Mouse (Mus musculus) forebrain, embryonic 16.5 days (tissue): ENCODE data around the gene Tnfrsf18. TPM values are rescaled to one million over a fixed set of nuclear protein-coding genes. Genes with fewer than 3 reads are reported as not detected.

Experiments used
- ATAC-seq: fragments of 200-750 bp; cut with Nextera tagmentation; 2 replicates; pipeline ENCODE4 v1.8.0; 2017; ENCODE audit warnings: mild to moderate bottlenecking, moderate library complexity
- H3K27ac ChIP-seq: fragments of 300-500 bp; sonication (generic); 2 replicates; pipeline ENCODE4 v1.5.1; 2014; ENCODE audit warnings: low read length, control low read depth
- H3K27me3 ChIP-seq: fragments of 300-500 bp; sonication (generic); replicated peaks from 2 replicates; pipeline ENCODE4 v1.6.1; 2014; ENCODE audit warnings: low read length; ENCODE audit not compliant: control insufficient read depth, insufficient read depth
- H3K36me3 ChIP-seq: fragments of 300-500 bp; sonication (generic); 2 replicates; pipeline ENCODE4 v1.6.1; 2014; ENCODE audit not compliant: control insufficient read depth, insufficient read depth
- H3K4me1 ChIP-seq: fragments of 300-500 bp; sonication (generic); replicated peaks from 2 replicates; pipeline ENCODE4 v1.6.1; 2014; ENCODE audit warnings: low read length; ENCODE audit not compliant: control insufficient read depth, insufficient read depth
- H3K4me2 ChIP-seq: fragments of 300-500 bp; sonication (generic); 2 replicates; pipeline ENCODE4 v1.6.1; 2014; ENCODE audit warnings: mild to moderate bottlenecking, low read length, control low read depth
- H3K4me3 ChIP-seq: fragments of 300-500 bp; sonication (generic); replicated peaks from 2 replicates; pipeline ENCODE4 v1.5.1; 2014; ENCODE audit warnings: mild to moderate bottlenecking, low read length, control low read depth
- H3K9ac ChIP-seq: fragments of 300-500 bp; sonication (generic); replicated peaks from 2 replicates; pipeline ENCODE4 v1.6.1; 2014; ENCODE audit warnings: low read depth, low read length, control low read depth
- H3K9me3 ChIP-seq: fragments of 300-500 bp; sonication (generic); 2 replicates; pipeline ENCODE4 v1.6.1; 2016; ENCODE audit warnings: low read length; ENCODE audit not compliant: control insufficient read depth
- WGBS: fragments of 180-500 bp; shearing (Covaris S2); extraction: QIAGEN DNeasy Blood & Tissue Kit; methylation state at CpG from one replicate; pipeline ENCODE4 v1.1.7; 2014; 5-methylcytosine and 5-hydroxymethylcytosine counted together
- polyA plus RNA-seq: library from polyadenylated mRNA; unstranded; fragments of >200 nt; fragmentation: Nextera tagmentation; extraction: Ambion mirVana; gene quantifications from 2 replicates; pipeline ENCODE4 v1.2.1, GENCODE M21; 2015

The Tnfrsf18 gene
- polyA plus RNA-seq, 1 experiment from 2014 or later: 1.5 TPM

GRCm38 (mm10) chr4:156063861-156064509, 38.0 kb downstream of the Tnfrsf18 start:
- 5% methylated on average over 4 of the region's 4 CpGs for WGBS
- no peak for ATAC-seq
- H3K27ac ChIP-seq: no peak overlapping the region
- no peak overlapping the region for H3K4me3 ChIP-seq
- peaks cover 3% of the 10 kb centered on the region; the same call in 1 of the 2 replicates for H3K4me1 ChIP-seq
- no peak overlapping the region for H3K9ac ChIP-seq
- no peaks in the 10 kb centered on the region for H3K27me3 ChIP-seq
- H3K4me2 ChIP-seq: no peak overlapping the region
- H3K9me3 ChIP-seq: no peaks in the 10 kb centered on the region
- H3K36me3 ChIP-seq: no peaks in the 10 kb centered on the region

DNA sequence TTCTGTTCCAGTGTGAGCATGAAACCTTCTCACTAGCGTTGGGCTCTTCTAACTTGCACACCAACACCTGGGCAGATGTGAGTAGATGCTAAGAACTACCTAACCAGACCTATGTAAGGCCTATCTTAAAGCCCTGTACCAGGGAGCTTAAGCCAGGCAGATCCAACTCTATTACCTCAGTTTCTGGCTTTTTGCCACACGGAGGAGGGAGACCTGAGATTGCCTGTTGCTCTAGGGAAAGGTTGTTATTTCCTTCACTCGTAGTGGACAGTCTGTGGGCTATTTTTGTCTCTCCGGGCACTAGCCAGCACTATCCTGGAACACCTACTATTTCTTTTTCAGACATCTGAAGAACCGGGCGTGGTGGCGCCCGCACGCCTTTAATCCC, 38.5 kb downstream of the Tnfrsf18 start:
- H3K27me3 ChIP-seq: no peaks in the 10 kb centered on the region
- H3K36me3 ChIP-seq: no peaks in the 10 kb centered on the region
- no peak overlapping the region for H3K4me3 ChIP-seq
- peaks cover 3% of the 10 kb centered on the region; the same call in 1 of the 2 replicates for H3K4me1 ChIP-seq
- no peak overlapping the region for H3K4me2 ChIP-seq
- ATAC-seq: no peak
- H3K9ac ChIP-seq: no peak overlapping the region
- H3K9me3 ChIP-seq: no peaks in the 10 kb centered on the region
- H3K27ac ChIP-seq: no peak overlapping the region
- WGBS: 88% methylated on average over 9 of the region's 9 CpGs

DNA sequence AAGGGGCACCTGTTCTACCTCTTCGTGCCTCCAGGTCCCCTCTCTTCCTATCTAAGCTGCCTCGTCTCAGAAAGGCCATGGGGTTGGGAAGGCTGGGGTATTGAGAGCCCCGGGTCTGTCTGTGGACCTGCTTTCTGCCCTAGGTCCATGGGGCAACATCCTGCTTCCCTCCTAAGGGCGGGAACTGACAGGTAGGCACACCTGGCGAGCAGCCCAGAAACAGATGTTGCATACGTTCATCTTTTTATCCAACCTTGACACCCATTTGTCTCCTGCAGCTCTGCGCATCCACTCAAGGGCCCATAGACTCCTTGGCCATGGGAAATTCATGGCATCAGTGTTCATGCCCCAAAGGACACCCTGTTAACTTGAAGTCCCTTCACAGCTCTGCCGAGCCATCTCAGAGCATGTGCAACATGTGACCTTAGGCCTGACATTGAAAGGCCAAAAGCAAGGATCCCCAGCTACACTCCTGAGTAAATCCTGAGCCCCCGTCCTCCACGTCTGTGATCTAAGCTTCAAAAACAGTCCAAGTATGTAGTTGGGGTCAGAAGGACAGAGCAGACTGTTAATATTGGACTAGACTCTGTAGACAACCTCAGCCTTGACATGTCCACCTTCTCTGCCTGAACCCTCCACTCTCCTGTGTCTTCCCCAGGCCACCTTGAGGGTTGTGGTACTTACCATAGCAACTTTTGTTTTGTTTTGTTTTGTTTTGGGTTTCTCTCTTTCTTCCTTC, 39.4 kb downstream of the Tnfrsf18 start:
- 89% methylated on average over 10 of the region's 10 CpGs for WGBS
- no peaks in the 10 kb centered on the region for H3K9me3 ChIP-seq
- H3K36me3 ChIP-seq: no peaks in the 10 kb centered on the region
- H3K27ac ChIP-seq: no peak overlapping the region
- H3K9ac ChIP-seq: no peak overlapping the region
- peaks cover 3% of the 10 kb centered on the region for H3K4me1 ChIP-seq
- H3K27me3 ChIP-seq: no peaks in the 10 kb centered on the region
- ATAC-seq: no peak
- no peak overlapping the region for H3K4me2 ChIP-seq
- no peak overlapping the region for H3K4me3 ChIP-seq

DNA sequence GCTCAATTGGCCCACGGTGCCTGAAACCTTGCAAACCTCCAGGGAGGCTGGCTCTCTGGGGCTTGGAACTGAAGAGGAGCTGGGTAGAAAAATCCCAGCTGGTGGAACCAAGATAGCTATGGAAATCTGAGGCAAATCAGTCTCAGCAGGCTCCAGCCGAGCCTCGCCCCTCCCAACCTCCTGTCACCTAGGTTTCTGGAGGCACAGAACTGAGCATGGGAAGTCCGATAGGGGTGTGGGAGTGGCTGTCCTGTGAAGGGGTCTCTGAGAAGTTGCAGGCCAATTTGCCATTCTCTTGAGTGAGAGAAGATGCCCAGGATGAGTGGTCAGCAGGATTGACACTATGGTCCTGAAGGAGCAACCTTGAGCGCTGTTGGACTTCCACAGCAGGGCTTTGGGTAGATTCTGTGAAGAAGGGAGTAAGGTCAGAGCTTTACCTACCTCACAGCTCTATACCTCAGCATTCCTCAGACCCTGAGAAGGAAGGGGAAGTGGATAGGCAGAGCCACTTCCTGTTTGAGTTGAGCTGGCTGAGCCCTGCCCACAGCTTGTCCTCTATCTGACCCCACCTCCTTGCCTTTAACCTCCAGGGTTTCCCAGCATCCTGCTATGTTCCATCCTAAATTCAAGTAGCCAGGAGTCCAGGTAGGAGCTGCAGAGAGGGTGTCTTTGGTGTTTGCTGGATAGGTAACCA, 41.4 kb downstream of the Tnfrsf18 start:
- H3K4me1 ChIP-seq: peaks cover 8% of the 10 kb centered on the region
- H3K4me2 ChIP-seq: no peak overlapping the region
- no peaks in the 10 kb centered on the region for H3K36me3 ChIP-seq
- H3K9ac ChIP-seq: no peak overlapping the region
- H3K4me3 ChIP-seq: no peak overlapping the region
- WGBS: 72% methylated on average over 5 of the region's 5 CpGs
- no peaks in the 10 kb centered on the region for H3K9me3 ChIP-seq
- no peak for ATAC-seq
- no peaks in the 10 kb centered on the region for H3K27me3 ChIP-seq
- no peak overlapping the region for H3K27ac ChIP-seq

DNA sequence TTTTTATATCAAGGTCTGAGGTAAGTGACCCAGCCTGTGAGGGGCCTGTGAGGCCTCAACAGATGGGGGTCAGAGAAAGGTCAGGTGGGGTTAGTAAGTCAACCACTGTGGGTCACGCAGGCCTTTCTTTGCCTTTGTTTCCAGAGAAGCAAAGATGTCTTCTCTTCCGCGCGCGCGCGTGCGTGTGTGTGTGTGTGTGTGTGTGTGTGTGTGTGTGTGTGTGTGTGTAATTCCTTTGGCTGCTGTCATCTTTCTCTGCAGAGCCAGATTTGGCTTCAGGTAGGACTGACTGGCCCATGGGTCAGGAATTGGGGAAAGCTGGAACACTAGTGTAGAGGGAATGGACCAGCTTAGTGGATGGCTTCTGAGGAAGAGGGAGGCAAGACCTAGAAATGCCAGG, 43.7 kb downstream of the Tnfrsf18 start:
- Histone ChIP-seq H3K4me3 (no peak overlapping the region), H3K27me3 (no peaks in the 10 kb centered on the region), H3K4me1 (peaks cover 5% of the 10 kb centered on the region), H3K4me2 (no peak overlapping the region), H3K9me3 (no peaks in the 10 kb centered on the region), H3K9ac (no peak overlapping the region), H3K36me3 (no peaks in the 10 kb centered on the region), H3K27ac (no peak overlapping the region)
- 88% methylated on average over 8 of the region's 8 CpGs for WGBS
- ATAC-seq: no peak

DNA sequence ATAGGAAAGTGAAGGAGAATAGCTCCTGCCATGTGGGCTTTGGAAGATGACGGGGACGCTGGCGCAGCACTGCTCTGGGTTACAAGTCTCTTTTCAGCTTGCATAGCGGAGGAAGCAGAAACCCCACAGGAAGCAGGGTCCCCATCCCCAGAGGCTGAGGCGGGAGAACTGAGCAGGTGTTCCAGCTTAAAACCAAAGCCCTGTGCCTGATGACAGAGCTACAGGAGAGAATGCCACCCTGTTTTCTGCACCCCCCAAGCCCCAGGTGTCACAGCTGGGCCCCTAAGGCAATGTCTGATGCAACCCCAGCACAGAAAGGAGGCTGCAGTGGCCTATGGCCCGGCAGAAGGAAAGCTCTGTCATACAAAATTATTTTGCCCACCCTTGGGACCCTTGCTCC, 44.3 kb downstream of the Tnfrsf18 start:
- peaks cover 5% of the 10 kb centered on the region for H3K4me1 ChIP-seq
- H3K36me3 ChIP-seq: no peaks in the 10 kb centered on the region
- peak; percentile 33; the same call in 1 of the 2 replicates for ATAC-seq
- no peak overlapping the region for H3K4me2 ChIP-seq
- 38% methylated on average over 6 of the region's 6 CpGs for WGBS
- no peak overlapping the region for H3K9ac ChIP-seq
- no peaks in the 10 kb centered on the region for H3K9me3 ChIP-seq
- no peak overlapping the region for H3K27ac ChIP-seq
- H3K4me3 ChIP-seq: no peak overlapping the region
- H3K27me3 ChIP-seq: no peaks in the 10 kb centered on the region

GRCm38 (mm10) chr4:156070716-156071115, 44.8 kb downstream of the Tnfrsf18 start:
- Histone ChIP-seq H3K9me3 (no peaks in the 10 kb centered on the region), H3K4me2 (no peak overlapping the region), H3K4me1 (peaks cover 5% of the 10 kb centered on the region), H3K27ac (no peak overlapping the region), H3K4me3 (no peak overlapping the region), H3K27me3 (no peaks in the 10 kb centered on the region), H3K9ac (no peak overlapping the region), H3K36me3 (no peaks in the 10 kb centered on the region)
- WGBS: 27% methylated on average over 2 of the region's 2 CpGs
- peak; percentile 28; the same call in 1 of the 2 replicates for ATAC-seq

DNA sequence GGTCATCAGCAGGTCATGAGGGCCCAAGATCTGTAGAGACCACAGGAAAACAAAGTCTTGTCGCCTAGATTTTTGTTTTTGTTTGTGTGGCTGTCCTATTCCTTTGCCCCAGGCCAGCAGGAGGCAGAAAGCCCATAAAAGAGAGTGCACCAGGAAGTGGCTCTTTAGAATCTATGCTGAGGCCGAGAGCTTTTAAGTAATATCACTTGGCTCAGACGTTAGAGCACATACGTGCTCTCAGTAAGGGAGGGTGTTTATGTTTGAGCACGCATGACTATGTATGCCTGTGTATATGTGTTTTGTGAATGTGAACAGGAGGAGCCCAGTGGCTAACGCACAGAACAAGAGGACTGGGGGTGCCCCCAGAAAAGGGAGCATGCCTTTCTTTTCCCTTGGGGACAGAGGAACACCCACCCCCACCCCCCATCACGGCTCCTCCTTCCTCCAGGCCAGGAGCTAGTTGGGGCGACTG, 51.0 kb downstream of the Tnfrsf18 start:
- Histone ChIP-seq H3K36me3 (no peaks in the 10 kb centered on the region), H3K27me3 (peaks cover 14% of the 10 kb centered on the region), H3K27ac (no peak overlapping the region), H3K9ac (no peak overlapping the region), H3K4me2 (peak overlapping the region; percentile 68), H3K4me3 (peak overlapping the region; percentile 43), H3K4me1 (peaks cover 10% of the 10 kb centered on the region), H3K9me3 (no peaks in the 10 kb centered on the region)
- 12% methylated on average over 8 of the region's 8 CpGs for WGBS
- ATAC-seq: no peak
